Mouse (Mus musculus): ENCODE measurements around the gene Mab21l1.

DNA sequence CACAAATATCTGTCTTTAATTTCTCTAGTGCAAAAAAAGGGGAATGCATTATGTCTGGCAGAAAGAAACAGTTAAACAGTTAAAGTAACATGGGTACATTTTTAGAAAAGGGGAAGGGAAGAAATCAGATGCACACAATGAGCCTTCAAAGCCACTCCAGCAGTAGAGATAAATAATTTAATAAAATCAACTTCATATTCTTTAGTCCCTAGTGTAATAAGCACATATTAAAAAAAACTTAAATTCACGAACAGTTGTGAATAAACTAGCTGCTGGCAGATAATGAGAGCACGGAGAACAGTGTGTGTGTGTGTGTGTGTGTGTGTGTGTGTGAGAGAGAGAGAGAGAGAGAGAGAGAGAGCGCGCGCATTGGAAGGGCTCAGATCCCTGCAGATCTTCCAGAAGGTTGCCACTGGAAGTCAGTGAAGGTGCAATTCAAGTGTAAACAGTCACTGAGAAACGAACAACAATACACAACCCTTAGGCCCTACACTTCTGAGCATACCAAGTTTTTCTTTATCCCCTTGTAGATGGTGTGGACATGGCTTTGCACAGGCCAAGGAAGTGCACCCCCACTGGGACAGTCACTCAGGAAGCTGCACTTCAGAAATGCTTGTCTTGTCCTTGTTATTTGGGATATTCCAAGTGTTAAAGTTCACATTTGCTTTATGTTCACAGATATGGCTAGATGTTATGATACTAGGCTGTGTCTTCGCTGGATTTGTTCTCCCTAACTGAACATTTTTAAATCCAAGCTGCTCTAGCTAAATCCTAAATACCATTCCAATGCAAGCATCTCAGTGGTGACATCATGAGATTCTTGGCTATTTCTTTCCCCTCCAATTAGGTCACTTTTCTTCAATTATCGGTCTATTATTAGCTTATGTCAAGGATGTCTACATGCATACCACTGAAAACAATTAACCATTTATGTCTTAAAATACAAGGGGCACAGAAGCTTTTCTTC is 3.3 kb upstream of the Mab21l1 start:
- TF ChIP-seq MAX (IDR thresholded peaks at IDR 0.05) (no peak), CTCF (IDR thresholded peaks at IDR 0.05; ENCODE audit: control insufficient read depth, insufficient read depth, insufficient read length) (no peak), USF1 (IDR thresholded peaks at IDR 0.05; ENCODE audit: low read depth) (no peak), CEBPB (IDR thresholded peaks at IDR 0.05; ENCODE audit: low read depth) (no peak), MYOD1 (IDR thresholded peaks at IDR 0.05; ENCODE audit: control insufficient read depth, insufficient read length, low read depth) (no peak)

Measured in C2C12 (cell line).